Mouse (Mus musculus): ENCODE results near the gene Slc31a1.

Gene Slc31a1

DNA sequence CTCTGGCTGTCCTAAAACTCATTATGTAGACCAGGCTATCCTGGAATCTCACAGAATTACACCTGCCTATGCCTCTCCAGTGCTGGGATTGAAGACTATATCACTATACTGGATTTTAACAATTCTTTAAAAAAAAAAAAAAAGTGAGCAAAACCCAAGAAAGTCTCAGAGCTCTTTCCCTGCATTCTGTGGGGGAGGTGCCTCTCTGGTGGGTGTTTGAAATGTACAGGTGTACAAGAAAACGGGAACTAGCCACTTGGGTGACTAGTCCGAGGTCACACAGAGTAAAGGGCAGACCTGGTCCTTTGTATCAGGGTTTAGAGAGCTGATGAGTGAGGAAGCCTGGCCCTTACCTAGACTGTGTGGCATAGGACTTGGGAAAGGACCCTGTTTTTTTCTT lies 1.9 kb downstream of the Slc31a1 start:
- no peak for DNase-seq (ENCODE audit: low spot score in 2 of 2)

DNA sequence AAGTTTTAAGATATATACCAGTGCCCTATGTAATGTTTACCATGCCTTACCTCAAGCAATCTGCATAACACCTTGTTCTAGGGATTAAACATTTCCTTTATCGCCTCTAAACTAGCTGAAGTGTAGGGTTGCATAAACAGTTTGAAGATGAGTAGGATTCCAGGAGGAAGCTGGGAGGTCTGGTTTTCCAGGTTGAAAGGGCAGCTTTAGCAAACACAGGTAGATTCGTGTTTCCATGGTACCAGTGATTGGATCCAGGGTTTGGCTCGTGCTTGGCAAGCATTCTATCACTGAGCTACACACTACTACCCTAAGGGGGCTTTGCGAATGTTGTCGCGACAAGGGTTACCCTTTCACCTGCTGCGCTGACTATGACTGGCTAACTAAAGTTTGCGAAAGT lies 3.8 kb downstream of the Slc31a1 start:
- DNase-seq (ENCODE audit: low spot score in 2 of 2): no peak

DNA sequence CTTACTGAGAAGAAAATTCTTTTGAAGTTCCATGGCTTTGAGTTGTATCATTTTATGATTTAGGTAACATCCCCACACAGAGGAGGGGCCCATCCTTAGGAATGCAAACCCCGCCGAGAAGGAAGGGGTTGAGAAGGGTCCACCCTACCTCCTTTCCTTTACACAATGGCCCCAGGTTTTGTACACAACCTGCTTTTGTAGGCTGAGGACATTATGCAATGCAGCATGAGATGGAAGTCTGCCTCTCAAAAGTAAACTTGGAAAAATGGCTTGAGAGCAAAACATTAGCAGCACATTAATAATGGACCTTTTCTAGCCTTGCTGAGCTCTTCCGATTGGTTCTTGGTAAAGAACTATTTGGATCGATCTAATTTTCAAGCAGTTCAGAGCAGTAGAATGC lies 5.8 kb downstream of the Slc31a1 start:
- DNase-seq (ENCODE audit: low spot score in 2 of 2): no peak

DNA sequence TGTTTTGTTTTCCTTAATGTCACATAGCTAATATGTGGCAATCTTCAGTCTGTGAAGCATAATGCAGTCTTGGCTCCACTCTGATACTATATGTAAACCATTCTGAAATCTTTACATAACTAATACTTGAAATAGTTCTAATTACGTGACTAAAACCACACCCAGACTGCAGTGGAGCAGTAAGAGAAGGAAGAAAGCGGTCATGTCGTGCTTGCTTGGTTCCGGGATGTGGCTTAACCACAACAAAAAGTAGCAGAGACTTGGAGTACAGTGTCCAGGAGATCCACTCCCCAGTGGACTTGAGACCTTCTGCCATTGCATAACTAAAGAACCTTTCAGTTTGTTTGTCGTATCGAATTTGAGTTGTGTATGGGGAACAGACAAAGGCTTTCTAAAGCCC lies 7.1 kb downstream of the Slc31a1 start:
- DNase-seq (ENCODE audit: low spot score in 2 of 2): no peak

DNA sequence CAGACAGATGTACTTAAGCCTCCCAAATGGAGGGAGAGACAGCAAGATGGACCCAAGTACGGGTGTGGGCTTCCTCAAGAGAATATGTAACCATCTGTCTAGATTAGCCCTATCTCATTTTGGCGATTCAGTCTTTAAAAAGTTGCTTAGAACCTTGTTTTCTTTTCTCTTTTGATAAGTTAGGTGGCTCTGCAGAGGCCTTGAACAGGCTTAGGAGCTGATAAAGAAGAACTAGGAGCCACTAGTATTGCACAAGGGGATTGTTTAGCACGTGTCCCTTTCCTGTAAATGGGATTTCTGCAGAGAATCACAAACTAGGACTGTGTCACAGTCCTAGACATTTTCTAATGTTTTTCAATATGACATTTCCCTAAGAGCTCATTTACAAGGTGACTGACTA lies 8.6 kb downstream of the Slc31a1 start:
- no peak for DNase-seq (ENCODE audit: low spot score in 2 of 2)

DNA sequence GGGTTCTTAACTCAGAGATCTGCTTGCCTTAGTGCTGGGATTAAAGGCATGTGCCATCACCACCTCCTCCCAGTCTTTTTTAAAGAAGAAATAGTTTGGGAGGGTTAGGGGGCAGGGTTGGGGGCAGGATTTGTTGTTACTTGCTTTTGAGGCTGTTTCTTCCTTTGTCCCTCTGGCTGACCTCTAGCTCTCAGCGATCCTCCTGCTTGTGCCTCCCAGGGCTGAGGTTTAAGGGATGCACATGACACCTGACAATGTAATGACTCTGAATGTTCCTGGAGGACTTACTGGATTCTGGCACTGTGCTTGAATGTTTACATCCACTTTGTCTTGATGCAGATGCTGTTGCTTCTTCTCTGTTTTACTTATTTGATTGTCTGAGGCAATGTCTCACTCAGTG lies 11.9 kb downstream of the Slc31a1 start:
- DNase-seq (ENCODE audit: low spot score in 2 of 2): no peak

DNA sequence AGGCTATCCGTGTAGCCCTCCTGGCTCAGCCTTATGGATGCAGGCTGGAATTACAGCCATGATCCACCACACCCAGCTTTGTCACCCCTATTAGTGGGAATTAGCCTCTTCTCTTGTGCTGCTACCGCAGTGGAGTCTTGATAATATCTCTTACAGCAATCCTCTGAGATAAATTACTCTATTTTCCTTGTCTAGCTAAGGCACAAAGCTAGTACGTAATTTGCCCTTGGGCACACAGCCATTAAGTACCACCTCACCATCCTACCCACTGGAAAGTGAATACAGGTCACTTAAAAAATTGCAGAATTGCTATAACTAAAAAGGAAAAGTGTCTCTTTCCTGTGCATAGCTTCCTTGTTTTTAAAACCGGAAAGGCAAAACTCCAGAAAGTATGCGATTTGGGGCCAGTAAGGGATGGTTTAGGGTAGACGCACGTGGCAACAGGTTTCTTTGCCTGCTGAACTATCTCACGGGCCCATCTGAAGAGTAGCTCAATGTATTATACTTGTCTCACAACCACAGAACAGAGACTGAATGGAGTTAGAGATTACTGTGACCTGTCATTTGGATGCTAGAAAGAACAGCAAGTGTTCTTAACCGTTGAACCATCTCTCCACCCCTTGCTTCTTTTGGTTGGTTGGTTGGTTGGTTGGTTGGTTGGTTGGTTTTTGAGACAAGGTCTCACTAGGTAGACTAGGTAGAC lies 12.4 kb downstream of the Slc31a1 start:
- no peak for DNase-seq (ENCODE audit: low spot score in 2 of 2)

DNA sequence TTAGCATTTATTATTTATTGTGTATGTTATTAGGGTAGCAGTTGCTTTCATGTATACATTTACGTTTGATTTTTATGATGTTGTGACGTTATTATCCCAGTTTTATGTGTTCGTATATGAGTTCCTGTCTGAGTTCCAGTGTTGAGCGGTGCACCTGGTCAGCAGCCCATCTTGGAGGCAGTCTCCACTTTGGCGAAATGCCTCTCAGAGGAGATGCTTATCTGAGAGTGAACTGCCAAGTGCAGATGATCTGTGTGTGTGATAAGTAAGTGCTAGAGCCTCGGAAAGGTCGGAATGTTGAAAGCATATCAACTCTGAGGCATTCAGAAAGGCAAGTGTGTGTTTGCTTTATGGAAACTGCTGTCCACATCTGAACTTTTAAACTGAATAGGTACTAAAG lies 13.1 kb downstream of the Slc31a1 start:
- no peak for DNase-seq (ENCODE audit: low spot score in 2 of 2)

DNA sequence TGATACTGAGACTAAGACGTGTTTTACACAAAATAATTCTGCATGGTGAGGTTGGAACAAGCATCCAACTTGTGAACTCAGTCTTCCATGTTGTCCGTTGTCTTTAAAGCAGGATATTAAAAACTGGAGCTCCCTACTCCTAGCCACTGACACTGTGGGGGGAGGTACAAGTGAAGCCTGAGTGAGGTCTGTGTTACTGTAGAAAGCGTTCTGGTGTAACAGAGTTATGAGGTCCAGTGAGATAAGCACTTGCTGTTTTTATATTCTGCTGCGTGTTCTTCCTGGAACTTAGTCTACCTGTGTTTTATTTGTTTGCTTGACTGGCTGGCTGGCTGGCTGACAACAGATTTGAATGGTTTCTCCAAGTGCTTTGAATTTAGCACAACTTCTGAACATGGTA lies 13.8 kb downstream of the Slc31a1 start:
- no peak for DNase-seq (ENCODE audit: low spot score in 2 of 2)

DNA sequence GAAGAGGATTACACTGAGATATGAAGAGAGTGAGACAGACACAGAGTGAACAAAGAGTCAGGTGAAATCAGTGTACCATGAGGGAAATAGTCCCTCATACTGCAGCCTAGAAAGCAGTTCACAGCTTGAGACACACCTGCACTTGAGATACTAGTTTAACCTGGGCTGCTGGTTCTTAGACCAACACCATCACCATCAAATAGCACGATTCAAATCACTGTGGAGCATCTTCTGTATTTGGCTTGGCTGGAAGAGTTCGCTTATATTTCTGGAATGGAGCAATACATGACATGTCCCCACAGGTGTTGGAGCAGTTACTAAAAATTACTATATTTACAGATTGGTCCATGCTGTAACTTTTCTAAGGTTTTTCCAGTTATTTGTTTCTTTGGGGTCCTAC lies 15.6 kb downstream of the Slc31a1 start:
- DNase-seq (ENCODE audit: low spot score in 2 of 2): no peak

DNA sequence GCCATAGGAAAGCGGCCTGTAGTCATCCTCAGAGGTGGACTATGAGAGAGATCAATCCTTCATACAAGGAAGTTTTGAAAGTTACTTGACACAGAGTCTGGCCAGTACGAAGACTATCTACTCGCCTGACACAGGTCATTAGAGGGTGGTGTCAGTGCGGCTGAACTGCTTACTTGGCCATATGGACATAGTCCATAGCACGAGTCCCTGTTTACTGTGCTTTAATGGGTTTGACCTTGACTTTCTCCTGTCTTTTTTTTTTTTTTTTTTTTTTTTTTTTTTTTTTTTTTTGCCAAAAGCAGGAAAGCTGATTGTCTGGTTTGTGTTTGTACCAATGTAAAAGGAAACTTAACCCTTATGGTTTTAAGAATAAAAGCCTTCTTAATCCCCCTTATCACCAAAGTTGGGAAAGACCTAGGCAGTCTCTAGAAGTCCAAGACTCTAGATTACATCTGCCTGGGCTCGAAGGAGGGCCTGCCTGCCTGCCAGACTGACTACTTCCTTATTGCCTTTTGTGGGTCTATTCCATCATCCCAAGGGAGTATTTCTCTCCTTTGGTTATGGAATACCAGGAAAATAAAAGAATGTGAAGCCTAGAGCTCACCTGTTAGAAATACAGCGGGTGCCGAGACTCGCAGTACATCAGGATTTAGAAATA lies 19.3 kb downstream of the Slc31a1 start:
- no peak for DNase-seq (ENCODE audit: low spot score in 2 of 2)

DNA sequence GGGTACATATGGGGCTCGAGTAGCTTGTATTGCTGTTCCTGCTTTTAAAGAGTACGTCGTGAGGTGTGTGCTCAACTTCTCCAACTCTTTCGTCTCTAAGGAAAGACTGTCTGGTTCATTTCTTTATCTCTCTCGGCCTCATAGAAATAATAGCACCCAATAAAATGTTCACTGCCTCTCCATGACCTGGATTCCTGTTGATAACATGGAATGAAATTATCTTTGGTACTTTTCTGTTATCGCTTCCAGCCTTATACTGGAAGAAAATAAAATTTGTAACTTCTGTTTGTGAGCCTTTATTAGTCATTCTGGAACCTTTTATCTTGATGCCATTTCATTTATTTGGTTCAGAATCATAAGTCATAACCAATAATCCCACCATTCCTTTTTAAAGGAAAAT lies 22.7 kb downstream of the Slc31a1 start:
- DNase-seq (ENCODE audit: low spot score in 2 of 2): no peak

DNA sequence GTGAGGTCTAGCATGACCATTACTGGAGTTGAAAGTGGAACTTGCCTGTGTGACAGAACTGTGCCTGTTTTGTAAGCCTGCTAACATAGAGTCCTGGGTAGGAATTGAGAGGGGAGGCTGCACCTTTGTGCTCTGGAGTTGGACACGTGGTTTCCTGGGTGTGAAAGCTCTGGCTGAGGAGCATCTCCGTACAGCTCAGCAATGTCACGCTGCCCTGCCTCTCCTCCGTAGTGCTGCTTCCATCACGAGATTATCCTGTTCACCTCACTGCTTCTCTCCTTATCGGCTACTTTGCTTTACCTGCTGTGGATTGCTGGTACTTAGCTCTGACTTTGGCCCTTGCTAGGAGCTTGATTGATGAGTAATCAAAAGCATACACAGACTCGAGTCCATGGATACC lies 23.2 kb downstream of the Slc31a1 start:
- DNase-seq (ENCODE audit: low spot score in 2 of 2): no peak

DNA sequence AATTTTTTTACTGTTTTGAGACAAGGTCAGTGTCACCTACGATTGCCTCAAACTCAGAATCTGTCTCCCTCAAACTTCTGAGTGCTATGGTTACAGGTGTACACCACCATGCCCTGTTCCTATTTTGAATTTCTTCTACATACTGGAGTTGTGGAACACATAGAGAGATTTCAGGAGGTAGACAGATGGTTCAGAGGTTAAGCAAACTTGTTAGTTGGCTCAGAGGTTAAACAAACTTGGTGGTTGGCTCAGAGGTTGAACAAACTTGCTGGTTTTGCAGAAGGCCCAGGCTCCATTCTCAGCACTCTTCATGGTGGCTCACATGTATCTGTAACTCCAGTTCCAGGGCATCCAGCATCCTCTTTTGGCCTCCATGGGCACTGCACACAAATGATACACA lies 23.6 kb downstream of the Slc31a1 start:
- no peak for DNase-seq (ENCODE audit: low spot score in 2 of 2)

DNA sequence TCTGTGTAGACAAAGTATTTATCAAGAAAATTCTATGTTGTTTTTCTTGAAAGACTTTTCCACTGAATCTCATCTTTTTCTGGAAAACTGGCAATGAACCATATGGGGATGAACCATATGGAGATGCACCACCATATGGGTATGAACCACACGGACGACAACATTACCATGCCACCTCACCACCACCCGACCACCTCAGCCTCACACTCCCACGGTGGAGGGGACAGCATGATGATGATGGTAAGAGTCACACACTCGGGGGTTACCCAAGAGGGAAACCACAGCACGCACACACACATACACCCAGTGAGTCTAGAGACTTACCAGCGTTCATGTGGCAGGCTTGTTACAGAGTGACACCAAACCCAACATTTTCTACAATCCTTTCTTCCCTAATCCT lies 24.9 kb downstream of the Slc31a1 start:
- no peak for DNase-seq (ENCODE audit: low spot score in 2 of 2)

DNA sequence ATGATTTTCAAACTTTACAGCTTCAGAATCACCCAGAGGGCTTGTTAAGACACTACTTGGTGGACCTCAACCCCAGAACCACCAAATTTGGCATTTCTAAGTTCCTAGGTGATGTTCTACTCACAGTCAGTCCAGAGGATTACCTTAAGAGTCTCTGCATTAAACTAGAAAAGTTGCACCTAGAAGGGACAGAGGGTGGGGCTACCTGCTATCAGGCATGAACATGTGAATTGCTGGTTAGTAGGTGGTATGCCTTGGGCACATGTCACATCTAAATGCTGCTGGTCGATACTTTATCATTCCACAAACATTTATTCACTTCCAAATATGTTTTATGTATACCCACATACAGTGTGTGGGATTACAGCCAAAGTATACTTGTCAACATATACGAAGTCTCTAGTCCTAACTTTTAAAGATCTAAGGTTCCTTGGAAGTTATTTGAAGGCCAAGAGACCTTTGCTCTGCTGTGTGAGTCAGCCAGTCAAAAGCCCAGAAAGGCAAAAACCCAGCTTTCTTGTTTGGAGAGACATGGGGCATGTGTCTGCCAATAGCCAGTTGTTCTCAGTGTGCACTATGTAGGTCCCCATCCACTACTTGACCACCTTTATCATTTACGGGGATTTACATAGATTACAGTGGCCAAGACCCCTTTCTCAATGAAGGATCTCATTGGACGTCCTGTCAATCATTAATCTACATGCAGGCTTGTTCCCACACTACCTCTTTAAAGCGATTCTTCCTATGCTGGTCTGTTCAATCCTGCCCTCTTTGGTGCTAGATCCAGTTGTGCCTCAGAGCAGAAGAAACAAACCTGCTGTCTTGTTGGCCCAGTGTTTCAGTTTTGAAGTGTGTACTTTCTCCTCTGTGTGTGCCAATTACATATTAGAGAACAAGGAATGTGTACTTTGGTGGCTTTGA lies 29.3 kb downstream of the Slc31a1 start:
- DNase-seq (ENCODE audit: low spot score in 2 of 2): no peak

DNA sequence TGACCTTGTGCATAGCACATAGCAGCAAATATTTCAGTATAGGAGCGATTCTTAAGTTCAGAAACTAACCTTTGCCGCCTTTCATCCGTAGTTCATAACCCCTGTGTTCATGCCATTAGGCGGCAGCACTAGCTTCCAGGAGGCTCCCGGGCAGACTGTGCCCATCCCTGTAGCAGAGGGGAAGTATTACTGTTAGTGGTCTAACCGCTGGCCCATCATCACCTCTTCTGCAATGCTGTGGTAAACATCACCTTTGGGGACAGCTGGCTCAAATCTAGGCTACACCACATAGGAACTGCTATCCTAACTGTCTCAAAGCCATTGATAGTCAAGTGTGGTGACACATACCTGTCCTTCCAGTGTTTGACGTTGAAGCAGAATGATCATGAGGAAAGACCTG lies 31.4 kb downstream of the Slc31a1 start:
- DNase-seq (ENCODE audit: low spot score in 2 of 2): no peak

DNA sequence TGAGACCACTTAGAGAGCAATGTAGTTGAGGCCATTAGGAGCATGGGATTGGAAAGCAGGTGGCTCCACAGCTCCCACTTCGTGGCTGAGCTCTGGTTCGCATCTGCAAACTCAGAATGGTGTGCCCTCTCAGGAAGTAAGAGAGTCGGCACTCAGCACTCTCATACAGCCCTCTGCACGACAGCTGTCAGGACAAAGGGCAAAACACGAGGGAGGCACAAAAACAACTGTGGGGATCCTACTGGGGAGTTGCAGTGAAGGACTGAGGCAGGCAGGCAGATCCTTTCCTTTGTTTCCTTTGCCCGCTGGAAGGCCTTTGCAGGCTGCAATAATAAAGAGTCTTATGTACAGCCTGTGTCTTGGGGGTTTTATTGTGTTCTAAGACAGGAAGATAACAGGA lies 32.9 kb downstream of the Slc31a1 start:
- DNase-seq (ENCODE audit: low spot score in 2 of 2): no peak

DNA sequence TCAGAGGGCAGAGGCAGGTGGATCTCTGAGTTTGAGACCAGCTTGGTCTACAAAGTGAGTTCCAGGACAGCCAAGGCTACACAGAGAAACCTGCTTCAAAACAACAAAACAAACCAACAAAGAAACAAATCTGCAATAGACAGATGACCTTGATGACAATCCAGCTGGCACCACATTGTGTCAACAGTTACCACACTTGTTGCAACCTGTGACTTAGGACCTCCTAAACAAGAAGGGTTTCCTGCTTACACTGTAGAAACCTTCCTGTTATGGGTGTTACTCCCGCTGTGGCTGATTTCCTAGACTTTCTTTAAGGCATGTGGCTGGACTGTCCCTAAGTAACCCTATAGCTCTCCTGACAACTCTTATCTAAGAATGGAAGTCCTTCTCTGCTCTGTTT lies 35.3 kb downstream of the Slc31a1 start:
- no peak for DNase-seq (ENCODE audit: low spot score in 2 of 2)

DNA sequence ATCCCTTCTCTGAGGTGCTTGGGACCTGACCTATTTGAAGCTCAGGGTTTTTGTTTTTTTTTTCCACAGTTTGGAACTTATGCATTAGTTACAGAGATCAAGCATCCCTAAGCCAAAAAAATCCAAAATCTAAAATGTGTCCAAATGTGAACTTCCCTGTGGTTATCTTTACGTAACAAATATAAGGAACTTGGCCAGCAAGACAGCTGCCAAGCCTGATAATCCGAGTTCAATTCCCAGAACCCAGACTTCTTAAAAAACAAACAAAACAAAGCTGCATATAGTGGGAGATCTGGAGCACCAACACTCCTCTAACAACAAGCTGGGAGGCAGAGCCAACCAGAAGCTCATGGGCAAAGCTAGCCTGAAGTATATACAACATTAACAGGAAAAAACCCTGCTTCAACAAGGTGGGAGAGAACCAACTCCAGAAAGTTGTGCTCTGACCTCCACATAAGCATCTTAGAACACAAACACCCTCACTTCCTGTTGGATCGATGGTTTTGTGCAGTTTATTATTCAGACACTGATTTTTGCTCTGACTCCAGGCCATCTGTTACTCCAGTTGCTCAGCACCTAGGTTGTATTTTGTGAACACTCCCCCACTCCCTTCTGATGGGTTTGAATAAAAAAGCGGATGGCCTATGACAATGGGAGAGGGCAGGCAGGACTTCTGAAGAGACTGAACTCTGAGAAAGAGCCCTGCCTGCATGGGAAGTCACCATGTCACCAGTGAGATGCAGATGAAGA lies 37.3 kb downstream of the Slc31a1 start:
- no peak for DNase-seq (ENCODE audit: low spot score in 2 of 2)

DNA sequence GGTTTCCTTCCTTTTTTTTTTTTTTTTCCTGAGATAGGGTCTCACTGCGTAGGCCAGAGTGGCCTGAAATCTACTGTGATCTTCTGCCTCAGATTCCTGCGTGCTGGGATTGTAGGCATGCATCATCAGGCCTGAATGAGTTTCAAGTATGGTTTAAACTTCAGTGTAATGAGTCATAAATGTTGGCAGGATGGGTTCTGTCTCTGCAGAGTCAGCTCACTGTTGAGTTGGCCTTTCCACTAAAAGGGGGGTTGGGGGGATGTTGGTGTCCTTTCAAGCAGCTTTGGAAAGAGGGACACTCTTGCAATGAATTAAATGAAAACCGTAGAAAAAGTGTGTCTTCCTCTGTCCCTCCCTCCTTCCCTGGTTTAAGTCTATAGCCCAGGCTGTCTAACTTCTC lies 38.4 kb downstream of the Slc31a1 start:
- DNase-seq (ENCODE audit: low spot score in 2 of 2): no peak

DNA sequence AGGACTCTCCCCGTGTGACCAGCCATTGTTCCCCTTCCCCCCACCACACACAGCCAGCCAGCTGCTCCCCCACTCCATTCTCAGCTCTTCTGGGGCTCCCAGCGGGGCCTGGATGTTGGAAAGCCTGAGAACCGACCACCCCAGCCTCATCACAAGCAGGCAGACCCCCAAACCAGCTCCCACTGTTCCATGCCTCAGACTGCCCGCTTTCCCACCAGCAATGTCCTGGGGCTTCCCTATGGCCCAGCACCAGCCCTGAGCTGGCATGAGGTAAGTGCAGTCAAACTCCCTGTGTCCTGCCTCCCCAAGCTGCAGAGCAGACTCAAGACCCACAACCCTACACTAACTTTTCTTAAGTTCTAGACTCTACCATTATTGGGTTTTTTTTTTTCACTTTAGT lies 45.6 kb downstream of the Slc31a1 start:
- DNase-seq (ENCODE audit: low spot score in 2 of 2): no peak
